Mouse (Mus musculus) kidney, postnatal 0 days (tissue): ENCODE results near the gene Gm10959. TPM values are rescaled to one million over a fixed set of nuclear protein-coding genes. Genes with fewer than 3 reads are reported as not detected.

Experiments used
- ATAC-seq: fragments of 200-750 bp; cut with Nextera tagmentation; replicated peaks from 2 replicates; pipeline ENCODE4 v1.8.0; 2017; ENCODE audit warnings: low read depth, moderate number of reproducible peaks, moderate TSS enrichment, moderate library complexity; ENCODE audit not compliant: low FRiP score
- DNase-seq: peaks from one replicate; pipeline ENCODE4 v3.0.0-alpha.2; 2016; ENCODE audit warnings: low spot score
- H3K27ac ChIP-seq: fragments of 300-500 bp; sonication (generic); 2 replicates; pipeline ENCODE4 v1.5.1; 2014; ENCODE audit warnings: mild to moderate bottlenecking
- H3K27me3 ChIP-seq: fragments of 300-500 bp; sonication (generic); 2 replicates; pipeline ENCODE4 v1.6.1; 2014; ENCODE audit warnings: low read length, mixed read lengths; ENCODE audit not compliant: insufficient read depth
- H3K36me3 ChIP-seq: fragments of 300-500 bp; sonication (generic); 2 replicates; pipeline ENCODE4 v1.6.1; 2014; ENCODE audit warnings: low read length, mixed read lengths; ENCODE audit not compliant: insufficient read depth
- H3K4me1 ChIP-seq: fragments of 300-500 bp; sonication (generic); replicated peaks from 2 replicates; pipeline ENCODE4 v1.6.1; 2014; ENCODE audit warnings: antibody characterized with exemption, low read length, mixed read lengths; ENCODE audit not compliant: insufficient read depth
- H3K4me2 ChIP-seq: fragments of 300-500 bp; sonication (generic); 2 replicates; pipeline ENCODE4 v1.6.1; 2014; ENCODE audit warnings: mild to moderate bottlenecking, low read length, moderate library complexity, mixed read lengths
- H3K4me3 ChIP-seq: fragments of 300-500 bp; sonication (generic); replicated peaks from 2 replicates; pipeline ENCODE4 v1.5.1; 2014; ENCODE audit warnings: low read depth, low read length
- H3K9ac ChIP-seq: fragments of 300-500 bp; sonication (generic); 2 replicates; pipeline ENCODE4 v1.6.1; 2014; ENCODE audit warnings: low read depth, low read length
- H3K9me3 ChIP-seq: fragments of 300-500 bp; sonication (generic); replicated peaks from 2 replicates; pipeline ENCODE4 v1.6.1; 2016; ENCODE audit warnings: low read length, inconsistent platforms, mixed read lengths
- CTCF ChIP-seq: IDR thresholded peaks from 2 replicates; pipeline ENCODE4 v1.5.1; 2016; ENCODE audit warnings: antibody characterized with exemption, low read depth, mild to moderate bottlenecking, moderate library complexity
- WGBS: fragments of 180-500 bp; shearing (Covaris S2); extraction: QIAGEN DNeasy Blood & Tissue Kit; methylation state at CpG from one replicate; pipeline ENCODE4 v1.1.7; 2014; 5-methylcytosine and 5-hydroxymethylcytosine counted together
- polyA plus RNA-seq: library from polyadenylated mRNA; unstranded; fragments of >200 nt; fragmentation: Nextera tagmentation; extraction: Ambion mirVana; gene quantifications from 2 replicates; pipeline ENCODE4 v1.2.1, GENCODE M21; 2015

Gm10959 gene
- polyA plus RNA-seq, 1 experiment from 2014 or later = not detected

GRCm38 (mm10) chr3:122898254-122898653 is 20.9 kb downstream of the Gm10959 start:
- no peak for TF ChIP-seq CTCF
- H3K4me3 ChIP-seq = no peak overlapping the region
- WGBS = 58% methylated on average over 6 of the region's 6 CpGs
- ATAC-seq (no peak), DNase-seq (no peak)
- no peaks in the 10 kb centered on the region for H3K4me1 ChIP-seq
- H3K36me3 ChIP-seq = no peaks in the 10 kb centered on the region
- H3K27me3 ChIP-seq = no peaks in the 10 kb centered on the region
- no peak overlapping the region for H3K27ac ChIP-seq
- no peak overlapping the region for H3K4me2 ChIP-seq
- no peak overlapping the region for H3K9ac ChIP-seq
- no peaks in the 10 kb centered on the region for H3K9me3 ChIP-seq

- H3K4me3 ChIP-seq = no peak overlapping the region
- TF ChIP-seq CTCF = no peak
- no peak overlapping the region for H3K9ac ChIP-seq
- H3K4me1 ChIP-seq = no peaks in the 10 kb centered on the region
- H3K27ac ChIP-seq = no peak overlapping the region
- no peaks in the 10 kb centered on the region for H3K9me3 ChIP-seq
- no peaks in the 10 kb centered on the region for H3K27me3 ChIP-seq
- H3K4me2 ChIP-seq = no peak overlapping the region
- WGBS = 77% methylated on average over 11 of the region's 11 CpGs
- ATAC-seq (no peak), DNase-seq (no peak)
- no peaks in the 10 kb centered on the region for H3K36me3 ChIP-seq
Measured at GRCm38 (mm10) chr3:122895189-122895731, 23.9 kb downstream of the Gm10959 start.

- WGBS = 95% methylated on average over 3 of the region's 3 CpGs
- no peak for ATAC-seq
- no peak for DNase-seq
Measured at GRCm38 (mm10) chr3:122894772-122895171, 24.4 kb downstream of the Gm10959 start, which contains the start of gene Fabp2. Fabp2 (plus strand) TSS chr3:122895072.

GRCm38 (mm10) chr3:122888371-122888819 is 30.8 kb downstream of the Gm10959 start:
- Histone ChIP-seq H3K27ac (no peak overlapping the region), H3K9me3 (no peaks in the 10 kb centered on the region), H3K9ac (no peak overlapping the region), H3K36me3 (no peaks in the 10 kb centered on the region), H3K4me1 (no peaks in the 10 kb centered on the region), H3K4me3 (no peak overlapping the region), H3K27me3 (no peaks in the 10 kb centered on the region), H3K4me2 (no peak overlapping the region)
- WGBS = 74% methylated on average over 5 of the region's 5 CpGs
- TF ChIP-seq CTCF = no peak
- DNase-seq (no peak), ATAC-seq (no peak)

More at GRCm38 (mm10) chr3:122894772-122895171, 24.4 kb downstream of the Gm10959 start, which contains the start of gene Fabp2:
- Histone ChIP-seq H3K9me3 (no peaks in the 10 kb centered on the region), H3K27ac (no peak within 1 kb of the TSS), H3K4me2 (no peak within 1 kb of the TSS), H3K4me1 (no peaks in the 10 kb centered on the region), H3K36me3 (no peaks in the 10 kb centered on the region), H3K4me3 (no peak within 1 kb of the TSS), H3K9ac (no peak within 1 kb of the TSS), H3K27me3 (no peaks in the 10 kb centered on the region)
- TF ChIP-seq CTCF = no peak

- TF ChIP-seq CTCF = no peak
- no peak for ATAC-seq
- Histone ChIP-seq H3K9ac (no peak overlapping the region), H3K27me3 (no peaks in the 10 kb centered on the region), H3K9me3 (no peaks in the 10 kb centered on the region), H3K36me3 (no peaks in the 10 kb centered on the region), H3K4me3 (no peak overlapping the region), H3K27ac (no peak overlapping the region), H3K4me2 (no peak overlapping the region), H3K4me1 (no peaks in the 10 kb centered on the region)
- WGBS = 74% methylated on average over 4 of the region's 4 CpGs
- DNase-seq = no peak
Measured at GRCm38 (mm10) chr3:122887505-122888301, 31.5 kb downstream of the Gm10959 start.

GRCm38 (mm10) chr3:122878705-122879315 is 40.4 kb downstream of the Gm10959 start:
- Histone ChIP-seq H3K9ac (no peak overlapping the region), H3K27ac (no peak overlapping the region), H3K4me1 (no peaks in the 10 kb centered on the region), H3K4me2 (no peak overlapping the region), H3K36me3 (no peaks in the 10 kb centered on the region), H3K9me3 (no peaks in the 10 kb centered on the region), H3K27me3 (no peaks in the 10 kb centered on the region), H3K4me3 (no peak overlapping the region)
- no peak for ATAC-seq
- DNase-seq = peak; percentile 10
- 89% methylated on average over 8 of the region's 8 CpGs for WGBS
- TF ChIP-seq CTCF = peak; percentile 42; the same call in 1 of the 2 replicates
